Mouse (Mus musculus) hindbrain, embryonic 13.5 days (tissue): Measurements from ENCODE around the gene Stap2. TPM values are rescaled to one million over a fixed set of nuclear protein-coding genes. Genes with fewer than 3 reads are reported as not detected.

ENCODE experiments used
- ATAC-seq: fragments of 200-750 bp; cut with Nextera tagmentation; 2 replicates; pipeline ENCODE4 v1.8.0; 2017; ENCODE audit warnings: moderate TSS enrichment; ENCODE audit not compliant: low FRiP score
- H3K27ac ChIP-seq: fragments of 300-500 bp; sonication (generic); 2 replicates; pipeline ENCODE4 v1.5.1; 2015; ENCODE audit warnings: inconsistent platforms, mild to moderate bottlenecking, moderate library complexity
- H3K27me3 ChIP-seq: fragments of 300-500 bp; sonication (generic); 2 replicates; pipeline ENCODE4 v1.6.1; 2015; ENCODE audit warnings: mild to moderate bottlenecking, inconsistent platforms
- H3K36me3 ChIP-seq: fragments of 300-500 bp; sonication (generic); 2 replicates; pipeline ENCODE4 v1.6.1; 2015; ENCODE audit warnings: mild to moderate bottlenecking, inconsistent platforms
- H3K4me1 ChIP-seq: fragments of 300-500 bp; sonication (generic); replicated peaks from 2 replicates; pipeline ENCODE4 v1.6.1; 2015; ENCODE audit warnings: inconsistent platforms
- H3K4me2 ChIP-seq: fragments of 300-500 bp; sonication (generic); 2 replicates; pipeline ENCODE4 v1.6.1; 2015; ENCODE audit warnings: inconsistent platforms, mild to moderate bottlenecking, moderate library complexity
- H3K4me3 ChIP-seq: fragments of 300-500 bp; sonication (generic); 2 replicates; pipeline ENCODE4 v1.5.1; 2015; ENCODE audit warnings: mild to moderate bottlenecking, inconsistent platforms
- H3K9ac ChIP-seq: fragments of 300-500 bp; sonication (generic); 2 replicates; pipeline ENCODE4 v1.6.1; 2015; ENCODE audit warnings: mild to moderate bottlenecking, inconsistent platforms
- H3K9me3 ChIP-seq: fragments of 300-500 bp; sonication (generic); 2 replicates; pipeline ENCODE4 v1.6.1; 2016; ENCODE audit warnings: inconsistent platforms
- WGBS: fragments of 180-500 bp; shearing (Covaris S2); methylation state at CpG from one replicate; pipeline ENCODE4 v1.1.7; 2015; 5-methylcytosine and 5-hydroxymethylcytosine counted together
- polyA plus RNA-seq: library from polyadenylated mRNA; unstranded; fragments of >200 nt; fragmentation: Nextera tagmentation; extraction: Ambion mirVana; gene quantifications from 2 replicates; pipeline ENCODE4 v1.2.1, GENCODE M21; 2015

The Stap2 gene
- polyA plus RNA-seq, 1 experiment from 2014 or later = 5.8 TPM

- Histone ChIP-seq H3K27ac (no peak overlapping the region), H3K36me3 (peaks cover 52% of the 10 kb centered on the region), H3K4me3 (no peak overlapping the region), H3K4me2 (no peak overlapping the region), H3K27me3 (no peaks in the 10 kb centered on the region), H3K9me3 (no peaks in the 10 kb centered on the region), H3K9ac (no peak overlapping the region), H3K4me1 (peaks cover 37% of the 10 kb centered on the region)
- 97% methylated on average over 7 of the region's 7 CpGs for WGBS
- ATAC-seq = no peak
Observed at GRCm38 (mm10) chr17:55961631-55962030, 43.8 kb downstream of the Stap2 start.

DNA sequence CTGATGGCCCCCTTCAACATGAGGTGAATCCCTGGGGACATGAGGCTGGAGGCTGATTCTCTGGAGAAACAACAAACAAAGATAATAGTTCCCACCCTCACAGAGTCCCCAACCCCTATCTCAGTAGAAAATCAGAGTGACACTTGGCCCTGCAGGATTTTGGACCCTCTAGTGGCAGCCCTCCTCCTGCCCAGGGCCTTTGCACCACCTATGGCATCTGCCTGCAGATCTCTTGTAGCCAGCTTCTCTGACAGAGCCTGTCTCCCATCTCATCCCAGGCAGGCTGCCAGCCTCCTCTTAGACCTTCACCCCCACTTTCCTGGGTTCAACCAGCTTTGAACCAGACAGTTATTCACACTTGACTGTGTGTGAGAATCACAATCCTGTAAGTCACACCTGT lies 44.6 kb downstream of the Stap2 start:
- Histone ChIP-seq H3K4me3 (no peak overlapping the region), H3K9ac (no peak overlapping the region), H3K36me3 (peaks cover 44% of the 10 kb centered on the region)

DNA sequence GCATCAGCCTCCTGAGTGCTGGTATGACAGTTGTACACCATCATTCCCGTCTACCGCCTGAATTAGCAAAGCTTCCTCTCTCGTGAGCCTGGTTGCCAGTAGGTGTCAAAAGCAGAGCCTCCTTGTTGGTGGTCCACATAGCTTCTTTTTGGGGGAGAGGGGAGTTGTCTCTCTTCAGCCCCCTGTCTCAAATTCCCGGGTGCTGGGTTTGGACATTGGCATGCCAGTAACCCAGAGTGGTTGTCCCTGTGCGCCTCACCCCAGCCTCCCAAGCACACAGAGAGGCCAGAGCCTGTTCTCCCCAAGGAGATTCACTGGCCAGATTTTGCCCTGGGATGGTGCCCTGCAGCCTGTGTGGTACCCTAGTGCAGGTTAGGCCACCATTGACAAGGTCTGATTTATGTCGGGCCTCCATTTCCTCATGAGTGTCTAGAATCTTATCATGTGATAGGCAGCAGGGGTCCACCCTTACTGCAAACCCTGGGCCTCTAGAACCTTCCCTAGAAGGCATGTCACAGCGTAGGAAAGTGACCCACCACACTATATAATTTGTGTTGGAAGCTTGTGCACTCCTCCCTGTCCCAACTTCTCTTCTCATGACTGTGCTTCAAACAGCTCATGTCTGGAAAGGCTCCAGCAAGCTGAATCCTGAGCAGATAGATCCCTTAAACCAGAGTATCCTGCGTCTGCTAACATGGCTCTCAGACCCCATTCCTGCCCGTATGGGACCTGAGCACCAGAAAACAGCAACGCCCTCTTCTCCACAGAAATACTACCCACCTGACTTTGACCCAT lies 45.2 kb downstream of the Stap2 start:
- WGBS = 77% methylated on average over 10 of the region's 10 CpGs
- peaks cover 49% of the 10 kb centered on the region for H3K4me1 ChIP-seq
- peaks cover 3% of the 10 kb centered on the region for H3K27me3 ChIP-seq

More for the DNA sequence above, 44.6 kb downstream of the Stap2 start:
- Histone ChIP-seq H3K9me3 (no peaks in the 10 kb centered on the region), H3K27me3 (no peaks in the 10 kb centered on the region), H3K4me2 (no peak overlapping the region), H3K27ac (no peak overlapping the region), H3K4me1 (peaks cover 45% of the 10 kb centered on the region)
- no peak for ATAC-seq

GRCm38 (mm10) chr17:55958918-55959728 lies 46.3 kb downstream of the Stap2 start, which contains the start of gene Yju2:
Gene Yju2, plus strand, starts transcription at chr17:55959099.
- Histone ChIP-seq H3K36me3 (peaks cover 28% of the 10 kb centered on the region), H3K4me3 (peak within 1 kb of the TSS; percentile 51), H3K27me3 (peaks cover 13% of the 10 kb centered on the region), H3K9me3 (no peaks in the 10 kb centered on the region), H3K9ac (peak within 1 kb of the TSS; percentile 74), H3K4me2 (peak within 1 kb of the TSS; percentile 74), H3K4me1 (peaks cover 49% of the 10 kb centered on the region), H3K27ac (peak within 1 kb of the TSS; percentile 94)
- WGBS = under 1% methylated on average over 46 of the region's 46 CpGs
- peak; percentile 89 for ATAC-seq

More for the DNA sequence above, 45.2 kb downstream of the Stap2 start:
- Histone ChIP-seq H3K4me3 (peak overlapping the region; percentile 51), H3K4me2 (peak overlapping the region; percentile 74), H3K36me3 (peaks cover 38% of the 10 kb centered on the region), H3K9ac (peak overlapping the region; percentile 61), H3K27ac (peak overlapping the region; percentile 94), H3K9me3 (no peaks in the 10 kb centered on the region)
- ATAC-seq = no peak

DNA sequence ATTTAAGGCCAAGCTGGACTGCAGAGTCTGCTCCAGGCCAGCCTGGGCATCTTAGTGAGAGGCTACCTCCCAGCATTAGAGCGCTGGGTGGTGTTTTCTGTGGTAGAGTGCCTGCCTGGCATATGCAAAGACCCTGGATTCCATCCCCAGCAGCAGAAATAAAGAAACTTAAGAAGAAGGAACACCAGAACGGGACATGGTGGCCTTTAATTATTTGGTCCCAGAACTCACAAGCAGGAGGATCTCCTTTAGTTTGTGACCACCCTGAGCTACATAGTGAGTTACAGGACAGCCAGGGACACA lies 46.8 kb downstream of the Stap2 start:
- no peak for ATAC-seq
- Histone ChIP-seq H3K4me3 (peak overlapping the region; percentile 51), H3K9me3 (no peaks in the 10 kb centered on the region), H3K36me3 (peaks cover 26% of the 10 kb centered on the region), H3K9ac (peak overlapping the region; percentile 74), H3K27me3 (peaks cover 18% of the 10 kb centered on the region), H3K27ac (peak overlapping the region; percentile 94), H3K4me2 (peak overlapping the region; percentile 74), H3K4me1 (peaks cover 49% of the 10 kb centered on the region)
- 27% methylated on average over 2 of the region's 2 CpGs for WGBS

GRCm38 (mm10) chr17:55957726-55958583 lies 47.4 kb downstream of the Stap2 start:
- 77% methylated on average over 13 of the region's 13 CpGs for WGBS
- peaks cover 21% of the 10 kb centered on the region for H3K36me3 ChIP-seq

DNA sequence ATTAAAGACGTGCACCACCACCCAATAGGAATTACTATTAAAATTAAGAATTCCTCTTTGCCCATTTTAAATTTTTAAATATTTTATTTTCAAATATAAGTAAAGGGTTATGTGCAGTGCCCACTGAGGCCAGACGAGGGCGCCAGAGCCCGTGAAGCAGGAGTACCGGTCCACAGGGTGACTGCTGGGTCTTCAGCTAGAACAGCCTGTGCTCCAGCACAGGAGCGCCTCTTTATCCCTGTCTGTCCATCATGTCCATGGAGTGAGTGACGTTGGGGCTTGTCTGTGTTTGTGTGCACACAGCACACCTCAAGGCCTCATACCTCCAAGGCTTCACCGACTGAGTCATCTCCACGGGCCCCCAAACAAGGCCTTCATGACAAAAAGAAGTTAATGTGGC lies 48.2 kb downstream of the Stap2 start:
- no peak for ATAC-seq
- Histone ChIP-seq H3K4me1 (peaks cover 43% of the 10 kb centered on the region), H3K9me3 (no peaks in the 10 kb centered on the region), H3K4me3 (no peak overlapping the region), H3K27me3 (peaks cover 23% of the 10 kb centered on the region), H3K36me3 (peaks cover 16% of the 10 kb centered on the region), H3K9ac (peak overlapping the region; percentile 59; the same call in 1 of the 2 replicates), H3K4me2 (peak overlapping the region; percentile 65), H3K27ac (peak overlapping the region; percentile 58; the same call in 1 of the 2 replicates)
- WGBS = 15% methylated on average over 9 of the region's 9 CpGs

More at GRCm38 (mm10) chr17:55957726-55958583, 47.4 kb downstream of the Stap2 start:
- Histone ChIP-seq H3K4me3 (peak overlapping the region; percentile 51), H3K27me3 (peaks cover 18% of the 10 kb centered on the region), H3K4me1 (peaks cover 44% of the 10 kb centered on the region), H3K9ac (peak overlapping the region; percentile 74), H3K4me2 (peak overlapping the region; percentile 74), H3K9me3 (no peaks in the 10 kb centered on the region), H3K27ac (peak overlapping the region; percentile 94)
- ATAC-seq = no peak

- Histone ChIP-seq H3K4me1 (peaks cover 43% of the 10 kb centered on the region), H3K9me3 (no peaks in the 10 kb centered on the region), H3K27ac (peak overlapping the region; percentile 66), H3K27me3 (peaks cover 23% of the 10 kb centered on the region), H3K4me3 (peak overlapping the region; percentile 48), H3K9ac (peak overlapping the region; percentile 70), H3K36me3 (peaks cover 10% of the 10 kb centered on the region), H3K4me2 (peak overlapping the region; percentile 65)
- WGBS = 39% methylated on average over 6 of the region's 6 CpGs
- no peak for ATAC-seq
Observed at GRCm38 (mm10) chr17:55956591-55956990, 48.8 kb downstream of the Stap2 start.

GRCm38 (mm10) chr17:55956129-55956528 lies 49.3 kb downstream of the Stap2 start:
- Histone ChIP-seq H3K27me3 (peaks cover 23% of the 10 kb centered on the region), H3K4me2 (peak overlapping the region; percentile 65), H3K4me1 (peaks cover 43% of the 10 kb centered on the region), H3K4me3 (peak overlapping the region; percentile 48), H3K9ac (peak overlapping the region; percentile 70), H3K36me3 (0 out of 2 replicates have a peak, but pooled peaks cover 5% of the 10 kb centered on the region), H3K27ac (peak overlapping the region; percentile 66), H3K9me3 (no peaks in the 10 kb centered on the region)
- under 1% methylated on average over 24 of the region's 26 CpGs for WGBS
- ATAC-seq = peak; percentile 52

GRCm38 (mm10) chr17:55954229-55954628 lies 51.2 kb downstream of the Stap2 start:
- WGBS = 41% methylated on average over 16 of the region's 16 CpGs
- Histone ChIP-seq H3K9me3 (no peaks in the 10 kb centered on the region), H3K4me2 (no peak overlapping the region), H3K4me1 (peaks cover 33% of the 10 kb centered on the region), H3K27ac (no peak overlapping the region), H3K9ac (no peak overlapping the region), H3K4me3 (no peak overlapping the region), H3K27me3 (peaks cover 26% of the 10 kb centered on the region), H3K36me3 (no peaks in the 10 kb centered on the region)
- ATAC-seq = no peak

DNA sequence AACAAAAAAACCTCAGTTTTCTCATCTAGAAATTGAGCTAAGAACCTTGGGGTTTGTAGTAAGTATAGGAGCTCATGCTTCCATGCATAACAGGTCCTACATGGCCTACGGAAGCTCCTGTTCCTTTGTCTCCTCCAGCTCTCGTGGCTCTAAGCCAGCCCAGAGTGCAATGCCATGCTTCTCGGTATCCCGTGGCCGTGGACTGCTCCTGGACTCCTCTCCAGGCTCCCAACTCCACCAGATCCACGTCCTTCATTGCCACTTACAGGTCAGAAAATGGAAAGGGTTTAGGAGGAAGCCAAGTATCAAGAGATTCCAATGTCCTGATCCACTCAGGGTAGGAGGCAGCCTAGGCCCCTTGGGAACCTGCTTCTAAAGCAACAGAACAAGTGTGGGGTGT lies 51.6 kb downstream of the Stap2 start:
- Histone ChIP-seq H3K36me3 (no peaks in the 10 kb centered on the region), H3K4me3 (no peak overlapping the region), H3K4me2 (no peak overlapping the region), H3K9me3 (no peaks in the 10 kb centered on the region), H3K27me3 (peaks cover 26% of the 10 kb centered on the region), H3K4me1 (peaks cover 33% of the 10 kb centered on the region), H3K9ac (no peak overlapping the region), H3K27ac (no peak overlapping the region)
- WGBS = 81% methylated on average over 6 of the region's 6 CpGs
- ATAC-seq = no peak
